Mouse (Mus musculus): ENCODE results near the gene Rmi2.

GRCm38 (mm10) chr16:10818579-10819135 lies 16.2 kb upstream of the Rmi2 start:
- TF ChIP-seq CTCF (conservative IDR thresholded peaks at IDR 0.05; ENCODE audit: low read length) (no peak), POU5F1 (IDR thresholded peaks at IDR 0.05; ENCODE audit: borderline replicate concordance, low read length) (no peak), NANOG (IDR thresholded peaks at IDR 0.05; ENCODE audit: borderline replicate concordance, low read length) (no peak)
